Mouse (Mus musculus) hindbrain, embryonic 11.5 days (tissue): ENCODE measurements around the gene Gm21103. TPM values are rescaled to one million over a fixed set of nuclear protein-coding genes. Genes with fewer than 3 reads are reported as not detected.
"Not testable (repeated sequence)": the region's sequence is repeated elsewhere in the genome, so short reads cannot be mapped to it uniquely, and the experiment has no call there.

Experiments
- ATAC-seq: fragments of 200-750 bp; cut with Nextera tagmentation; 2 replicates; pipeline ENCODE4 v1.8.0; 2017; ENCODE audit warnings: mild to moderate bottlenecking, moderate TSS enrichment, moderate library complexity; ENCODE audit not compliant: low FRiP score
- DNase-seq: peaks from one replicate; pipeline ENCODE4 v3.0.0-alpha.2; 2015; ENCODE audit warnings: low spot score
- H3K27ac ChIP-seq: fragments of 300-500 bp; sonication (generic); 2 replicates; pipeline ENCODE4 v1.5.1; 2014; ENCODE audit warnings: mild to moderate bottlenecking, low read depth, low read length
- H3K27me3 ChIP-seq: fragments of 300-500 bp; sonication (generic); 2 replicates; pipeline ENCODE4 v1.6.1; 2014; ENCODE audit warnings: mild to moderate bottlenecking, low read length, moderate library complexity, mixed read lengths; ENCODE audit not compliant: control insufficient read depth, insufficient read depth
- H3K36me3 ChIP-seq: fragments of 300-500 bp; sonication (generic); 2 replicates; pipeline ENCODE4 v1.6.1; 2014; ENCODE audit warnings: mild to moderate bottlenecking, low read length, moderate library complexity, mixed read lengths; ENCODE audit not compliant: control insufficient read depth, insufficient read depth
- H3K4me1 ChIP-seq: fragments of 300-500 bp; sonication (generic); replicated peaks from 2 replicates; pipeline ENCODE4 v1.6.1; 2014; ENCODE audit warnings: low read length, mixed read lengths; ENCODE audit not compliant: control insufficient read depth, insufficient read depth
- H3K4me2 ChIP-seq: fragments of 300-500 bp; sonication (generic); replicated peaks from 2 replicates; pipeline ENCODE4 v1.6.1; 2014; ENCODE audit warnings: mild to moderate bottlenecking, low read depth, low read length
- H3K4me3 ChIP-seq: fragments of 300-500 bp; sonication (generic); 2 replicates; pipeline ENCODE4 v1.5.1; 2014; ENCODE audit warnings: low read depth, low read length
- H3K9ac ChIP-seq: fragments of 300-500 bp; sonication (generic); 2 replicates; pipeline ENCODE4 v1.6.1; 2014; ENCODE audit warnings: low read depth, low read length
- H3K9me3 ChIP-seq: fragments of 300-500 bp; sonication (generic); 2 replicates; pipeline ENCODE4 v1.6.1; 2016; ENCODE audit warnings: low read length; ENCODE audit not compliant: control insufficient read depth
- WGBS: fragments of 180-500 bp; shearing (Covaris S2); extraction: QIAGEN DNeasy Blood & Tissue Kit; methylation state at CpG from one replicate; pipeline ENCODE4 v1.1.7; 2014; 5-methylcytosine and 5-hydroxymethylcytosine counted together
- polyA plus RNA-seq: library from polyadenylated mRNA; unstranded; fragments of >200 nt; fragmentation: Nextera tagmentation; extraction: Ambion mirVana; gene quantifications from 2 replicates; pipeline ENCODE4 v1.2.1, GENCODE M21; 2014

Gene Gm21103
- polyA plus RNA-seq, result not detected in 2 replicates

- H3K4me2 ChIP-seq, H3K9ac ChIP-seq, H3K27me3 ChIP-seq, H3K4me1 ChIP-seq, H3K9me3 ChIP-seq, H3K4me3 ChIP-seq, H3K36me3 ChIP-seq, DNase-seq, ATAC-seq, H3K27ac ChIP-seq: not testable (repeated sequence)
- WGBS, result 81% methylated on average over 2 of the region's 2 CpGs
Observed at GRCm38 (mm10) chr14:6304743-6305142, at the start of gene Gm21103. Gm21103 (minus strand) TSS chr14:6304843.

GRCm38 (mm10) chr14:6343578-6343977, 38.9 kb upstream of the Gm21103 start, which contains the start of gene Gm3618:
Gm3618 (minus strand) TSS chr14:6343678.
- not testable (repeated sequence) for H3K27ac ChIP-seq, H3K4me3 ChIP-seq, H3K36me3 ChIP-seq, DNase-seq, H3K9ac ChIP-seq, H3K27me3 ChIP-seq, ATAC-seq, H3K4me2 ChIP-seq, H3K4me1 ChIP-seq, H3K9me3 ChIP-seq
- no CpG with 5 or more reads among the region's 10 CpGs for WGBS

GRCm38 (mm10) chr14:6286931-6287715, 17.5 kb downstream of the Gm21103 start, which contains the start of gene Gm3411:
Gm3411 (minus strand) TSS chr14:6287250.
- peak; percentile 59 for DNase-seq
- H3K9ac ChIP-seq, result peak within 1 kb of the TSS; percentile 60
- WGBS, result 0% methylated on average over 28 of the region's 57 CpGs
- not testable (repeated sequence) for H3K27me3 ChIP-seq, ATAC-seq, H3K27ac ChIP-seq, H3K36me3 ChIP-seq, H3K4me1 ChIP-seq, H3K9me3 ChIP-seq
- H3K4me2 ChIP-seq, result peak within 1 kb of the TSS; percentile 48
- H3K4me3 ChIP-seq, result peak within 1 kb of the TSS; percentile 44

Other genes with a start within 250 kb of the Gm21103 start
- not detected in 2 replicates for gene Gm6337, start 246.6 kb downstream of the Gm21103 start, polyA plus RNA-seq
- gene Gm8206, start 210.9 kb downstream of the Gm21103 start, polyA plus RNA-seq, result 0.34 and 0.49 TPM in 2 replicates
- 2.0 and 3.1 TPM in 2 replicates for gene Gm3468, start 196.2 kb downstream of the Gm21103 start, polyA plus RNA-seq
- not detected in 2 replicates for gene Gm3476, start 179.0 kb downstream of the Gm21103 start, polyA plus RNA-seq
- gene Gm21560, start 85.6 kb downstream of the Gm21103 start, polyA plus RNA-seq, result not detected in 2 replicates
- 2.0 and 2.3 TPM in 2 replicates for gene Gm3411, start 17.6 kb downstream of the Gm21103 start, polyA plus RNA-seq
- not detected in 2 replicates for gene Gm3618, start 38.8 kb upstream of the Gm21103 start, polyA plus RNA-seq
- gene Gm16440, start 85.5 kb upstream of the Gm21103 start, polyA plus RNA-seq, result not detected in 2 replicates
- 1.8 and 1.9 TPM in 2 replicates for gene Gm3591, start 107.6 kb upstream of the Gm21103 start, polyA plus RNA-seq
- gene Gm3594, start 139.8 kb upstream of the Gm21103 start, polyA plus RNA-seq, result not detected in 2 replicates
- not detected in 2 replicates for gene Gm8356, start 232.4 kb upstream of the Gm21103 start, polyA plus RNA-seq